Mouse (Mus musculus): ENCODE results near the gene Vps33a. TPM values are rescaled to one million over a fixed set of nuclear protein-coding genes. Genes with fewer than 3 reads are reported as not detected.
A peak's percentile ranks its signal among the peaks of the same experiment; 100 is the strongest.
"Not testable (repeated sequence)": the region's sequence is repeated elsewhere in the genome, so short reads cannot be mapped to it uniquely, and the experiment has no call there.

Gene Vps33a
- total RNA-seq, 2 experiments from 2014 or later: 8.2 to 10.9 TPM

GRCm38 (mm10) chr5:123525916-123526495 lies 46.8 kb downstream of the Vps33a start:
- no peak for ATAC-seq (replicated peaks; ENCODE audit: low FRiP score, poor library complexity, severe bottlenecking)

- ATAC-seq (replicated peaks; ENCODE audit: low FRiP score, poor library complexity, severe bottlenecking): no peak
Observed at GRCm38 (mm10) chr5:123525281-123525680, 47.6 kb downstream of the Vps33a start, which contains the start of gene Gm49027. TSS of gene Gm49027 (minus strand) at chr5:123525488.

- peak; percentile 75 for ATAC-seq (replicated peaks; ENCODE audit: low FRiP score, poor library complexity, severe bottlenecking)
Observed at GRCm38 (mm10) chr5:123524393-123524750, 48.5 kb downstream of the Vps33a start.

- peak; percentile 97 for ATAC-seq (replicated peaks; ENCODE audit: low FRiP score, poor library complexity, severe bottlenecking)
Observed at GRCm38 (mm10) chr5:123523692-123524392, 49.0 kb downstream of the Vps33a start, which contains the start of gene Diablo. TSS of gene Diablo (minus strand) at chr5:123524176.

GRCm38 (mm10) chr5:123522166-123522565 lies 50.7 kb downstream of the Vps33a start:
- no peak for ATAC-seq (replicated peaks; ENCODE audit: low FRiP score, poor library complexity, severe bottlenecking)

- no peak for ATAC-seq (replicated peaks; ENCODE audit: low FRiP score, poor library complexity, severe bottlenecking)
Observed at GRCm38 (mm10) chr5:123521621-123522020, 51.2 kb downstream of the Vps33a start.

- ATAC-seq (replicated peaks; ENCODE audit: low FRiP score, poor library complexity, severe bottlenecking): no peak
Observed at GRCm38 (mm10) chr5:123520666-123521065, 52.2 kb downstream of the Vps33a start.

GRCm38 (mm10) chr5:123514871-123515270 lies 58.0 kb downstream of the Vps33a start:
- no peak for ATAC-seq (replicated peaks; ENCODE audit: low FRiP score, poor library complexity, severe bottlenecking)

GRCm38 (mm10) chr5:123512102-123512501 lies 60.7 kb downstream of the Vps33a start:
- peak; percentile 70 for ATAC-seq (replicated peaks; ENCODE audit: low FRiP score, poor library complexity, severe bottlenecking)

GRCm38 (mm10) chr5:123511426-123511825 lies 61.4 kb downstream of the Vps33a start:
- not testable (repeated sequence) for ATAC-seq (replicated peaks; ENCODE audit: low FRiP score, poor library complexity, severe bottlenecking)

GRCm38 (mm10) chr5:123510160-123510559 lies 62.7 kb downstream of the Vps33a start, which contains the start of gene B3gnt4:
TSS of gene B3gnt4 (plus strand) at chr5:123510460.
- no peak for ATAC-seq (replicated peaks; ENCODE audit: low FRiP score, poor library complexity, severe bottlenecking)

GRCm38 (mm10) chr5:123508921-123509320 lies 63.9 kb downstream of the Vps33a start:
- no peak for ATAC-seq (replicated peaks; ENCODE audit: low FRiP score, poor library complexity, severe bottlenecking)

- peak; percentile 81 for ATAC-seq (replicated peaks; ENCODE audit: low FRiP score, poor library complexity, severe bottlenecking)
Observed at GRCm38 (mm10) chr5:123507936-123508723, 64.7 kb downstream of the Vps33a start.

GRCm38 (mm10) chr5:123501973-123502372 lies 70.9 kb downstream of the Vps33a start:
- ATAC-seq (replicated peaks; ENCODE audit: low FRiP score, poor library complexity, severe bottlenecking): no peak

GRCm38 (mm10) chr5:123499717-123500116 lies 73.1 kb downstream of the Vps33a start:
- ATAC-seq (replicated peaks; ENCODE audit: low FRiP score, poor library complexity, severe bottlenecking): no peak

GRCm38 (mm10) chr5:123489935-123490334 lies 82.9 kb downstream of the Vps33a start:
- no peak for ATAC-seq (replicated peaks; ENCODE audit: low FRiP score, poor library complexity, severe bottlenecking)

GRCm38 (mm10) chr5:123489112-123489785 lies 83.6 kb downstream of the Vps33a start, which contains the start of the genes Lrrc43 and Il31:
TSS of gene Lrrc43 (plus strand) at chr5:123489305.
TSS of gene Il31 (minus strand) at chr5:123489489.
- ATAC-seq (replicated peaks; ENCODE audit: low FRiP score, poor library complexity, severe bottlenecking): no peak

GRCm38 (mm10) chr5:123487659-123488395 lies 85.0 kb downstream of the Vps33a start:
- ATAC-seq (replicated peaks; ENCODE audit: low FRiP score, poor library complexity, severe bottlenecking): no peak

Data from erythroid progenitor cell, adult 5-6 weeks (primary cell).